Mouse (Mus musculus): ENCODE results near the gene Klhdc9. TPM values are rescaled to one million over a fixed set of nuclear protein-coding genes. Genes with fewer than 3 reads are reported as not detected.
A peak's percentile ranks its signal among the peaks of the same experiment; 100 is the strongest.

Klhdc9 gene
- polyA plus RNA-seq (2015; fragmentation: Nextera tagmentation; extraction: Ambion mirVana) = 0.63 and 0.75 TPM in 2 replicates

GRCm38 (mm10) chr1:171360656-171361055, at the start of gene Klhdc9:
Klhdc9 (minus strand) TSS chr1:171360798.
- Histone ChIP-seq H3K4me3 (peak within 1 kb of the TSS; percentile 47), H3K9ac (peak within 1 kb of the TSS; percentile 45), H3K4me1 (replicated peaks) (peaks cover 10% of the 10 kb centered on the region), H3K9me3 (replicated peaks) (no peaks in the 10 kb centered on the region), H3K36me3 (peaks cover 28% of the 10 kb centered on the region), H3K27me3 (no peaks in the 10 kb centered on the region), H3K4me2 (peak within 1 kb of the TSS; percentile 64), H3K27ac (no peak within 1 kb of the TSS)
- 1% methylated on average over 21 of the region's 21 CpGs for WGBS
- peak; percentile 87 for ATAC-seq (replicated peaks; ENCODE audit: insufficient number of reproducible peaks, insufficient read depth, low FRiP score, low read depth)

- ATAC-seq (replicated peaks; ENCODE audit: insufficient number of reproducible peaks, insufficient read depth, low FRiP score, low read depth) = no peak
- H3K36me3 ChIP-seq = peaks cover 3% of the 10 kb centered on the region
- 84% methylated on average over 1 of the region's 1 CpGs for WGBS
Measured at GRCm38 (mm10) chr1:171410231-171410630, 49.6 kb upstream of the Klhdc9 start.

GRCm38 (mm10) chr1:171407263-171407662, 46.7 kb upstream of the Klhdc9 start:
- no peak overlapping the region for H3K27ac ChIP-seq
- no peak for ATAC-seq (replicated peaks; ENCODE audit: insufficient number of reproducible peaks, insufficient read depth, low FRiP score, low read depth)
- H3K4me3 ChIP-seq = no peak overlapping the region
- H3K9me3 ChIP-seq (replicated peaks) = no peaks in the 10 kb centered on the region
- 72% methylated on average over 5 of the region's 5 CpGs for WGBS
- H3K9ac ChIP-seq = no peak overlapping the region
- H3K4me1 ChIP-seq (replicated peaks) = no peaks in the 10 kb centered on the region
- H3K36me3 ChIP-seq = no peaks in the 10 kb centered on the region
- peaks cover 9% of the 10 kb centered on the region; the same call in 1 of the 2 replicates for H3K27me3 ChIP-seq
- no peak overlapping the region for H3K4me2 ChIP-seq

More at GRCm38 (mm10) chr1:171410231-171410630, 49.6 kb upstream of the Klhdc9 start:
- no peak overlapping the region for H3K4me2 ChIP-seq
- H3K27ac ChIP-seq = no peak overlapping the region
- H3K9ac ChIP-seq = no peak overlapping the region
- no peaks in the 10 kb centered on the region for H3K9me3 ChIP-seq (replicated peaks)
- H3K27me3 ChIP-seq = peaks cover 9% of the 10 kb centered on the region; the same call in 1 of the 2 replicates
- no peak overlapping the region for H3K4me3 ChIP-seq
- peaks cover 14% of the 10 kb centered on the region for H3K4me1 ChIP-seq (replicated peaks)

- H3K27ac ChIP-seq = no peak overlapping the region
- H3K36me3 ChIP-seq = no peaks in the 10 kb centered on the region
- 84% methylated on average over 9 of the region's 9 CpGs for WGBS
- H3K9ac ChIP-seq = no peak overlapping the region
- no peak for ATAC-seq (replicated peaks; ENCODE audit: insufficient number of reproducible peaks, insufficient read depth, low FRiP score, low read depth)
- no peak overlapping the region for H3K4me2 ChIP-seq
- H3K9me3 ChIP-seq (replicated peaks) = no peaks in the 10 kb centered on the region
- 0 out of 2 replicates have a peak, but pooled peaks cover 2% of the 10 kb centered on the region for H3K27me3 ChIP-seq
- no peaks in the 10 kb centered on the region for H3K4me1 ChIP-seq (replicated peaks)
- no peak overlapping the region for H3K4me3 ChIP-seq
Measured at GRCm38 (mm10) chr1:171402991-171403390, 42.4 kb upstream of the Klhdc9 start.

- no peaks in the 10 kb centered on the region for H3K36me3 ChIP-seq
- H3K4me2 ChIP-seq = no peak overlapping the region
- H3K9ac ChIP-seq = no peak overlapping the region
- H3K9me3 ChIP-seq (replicated peaks) = no peaks in the 10 kb centered on the region
- H3K4me1 ChIP-seq (replicated peaks) = no peaks in the 10 kb centered on the region
- H3K4me3 ChIP-seq = no peak overlapping the region
- 74% methylated on average over 4 of the region's 4 CpGs for WGBS
- no peak overlapping the region for H3K27ac ChIP-seq
- H3K27me3 ChIP-seq = no peaks in the 10 kb centered on the region
- ATAC-seq (replicated peaks; ENCODE audit: insufficient number of reproducible peaks, insufficient read depth, low FRiP score, low read depth) = no peak
Measured at GRCm38 (mm10) chr1:171401821-171402220, 41.2 kb upstream of the Klhdc9 start.

- H3K36me3 ChIP-seq = no peaks in the 10 kb centered on the region
- peaks cover 3% of the 10 kb centered on the region; the same call in 1 of the 2 replicates for H3K4me1 ChIP-seq (replicated peaks)
- no peak overlapping the region for H3K27ac ChIP-seq
- peak overlapping the region; percentile 33; the same call in 1 of the 2 replicates for H3K4me3 ChIP-seq
- WGBS = 74% methylated on average over 4 of the region's 4 CpGs
- ATAC-seq (replicated peaks; ENCODE audit: insufficient number of reproducible peaks, insufficient read depth, low FRiP score, low read depth) = no peak
- H3K9ac ChIP-seq = no peak overlapping the region
- no peaks in the 10 kb centered on the region for H3K9me3 ChIP-seq (replicated peaks)
- no peaks in the 10 kb centered on the region for H3K27me3 ChIP-seq
- H3K4me2 ChIP-seq = no peak overlapping the region; the same call in 1 of the 2 replicates
Measured at GRCm38 (mm10) chr1:171390101-171390500, 29.5 kb upstream of the Klhdc9 start.

- no peaks in the 10 kb centered on the region for H3K27me3 ChIP-seq
- no peaks in the 10 kb centered on the region for H3K36me3 ChIP-seq
- peak within 1 kb of the TSS; percentile 10; the same call in 1 of the 2 replicates for H3K4me2 ChIP-seq
- peak within 1 kb of the TSS; percentile 33 for H3K4me3 ChIP-seq
- ATAC-seq (replicated peaks; ENCODE audit: insufficient number of reproducible peaks, insufficient read depth, low FRiP score, low read depth) = no peak; the same call in 1 of the 2 replicates
- no peaks in the 10 kb centered on the region for H3K9me3 ChIP-seq (replicated peaks)
- WGBS = 65% methylated on average over 15 of the region's 15 CpGs
- no peak within 1 kb of the TSS for H3K27ac ChIP-seq
- no peak within 1 kb of the TSS; the same call in 1 of the 2 replicates for H3K9ac ChIP-seq
- H3K4me1 ChIP-seq (replicated peaks) = peaks cover 3% of the 10 kb centered on the region; the same call in 1 of the 2 replicates
Measured at GRCm38 (mm10) chr1:171388376-171389102, 27.9 kb upstream of the Klhdc9 start, which contains the start of gene Arhgap30. Arhgap30 (plus strand) TSS chr1:171388954.

GRCm38 (mm10) chr1:171387099-171387498, 26.5 kb upstream of the Klhdc9 start:
- Histone ChIP-seq H3K4me1 (replicated peaks) (peaks cover 3% of the 10 kb centered on the region; the same call in 1 of the 2 replicates), H3K9ac (no peak overlapping the region), H3K27ac (no peak overlapping the region), H3K9me3 (replicated peaks) (no peaks in the 10 kb centered on the region), H3K4me3 (peak overlapping the region; percentile 22; the same call in 1 of the 2 replicates), H3K36me3 (no peaks in the 10 kb centered on the region), H3K4me2 (peak overlapping the region; percentile 54), H3K27me3 (no peaks in the 10 kb centered on the region)
- ATAC-seq (replicated peaks; ENCODE audit: insufficient number of reproducible peaks, insufficient read depth, low FRiP score, low read depth) = no peak
- WGBS = 19% methylated on average over 6 of the region's 6 CpGs

- Histone ChIP-seq H3K4me1 (replicated peaks) (peaks cover 3% of the 10 kb centered on the region; the same call in 1 of the 2 replicates), H3K4me3 (no peak overlapping the region), H3K9me3 (replicated peaks) (no peaks in the 10 kb centered on the region), H3K27ac (no peak overlapping the region), H3K9ac (no peak overlapping the region), H3K36me3 (no peaks in the 10 kb centered on the region), H3K27me3 (peaks cover 13% of the 10 kb centered on the region; the same call in 1 of the 2 replicates), H3K4me2 (no peak overlapping the region)
- WGBS = 66% methylated on average over 9 of the region's 9 CpGs
- no peak for ATAC-seq (replicated peaks; ENCODE audit: insufficient number of reproducible peaks, insufficient read depth, low FRiP score, low read depth)
Measured at GRCm38 (mm10) chr1:171385171-171385570, 24.6 kb upstream of the Klhdc9 start.

- H3K36me3 ChIP-seq = no peaks in the 10 kb centered on the region
- no peak overlapping the region for H3K27ac ChIP-seq
- no peak overlapping the region for H3K4me2 ChIP-seq
- no peak overlapping the region for H3K4me3 ChIP-seq
- 54% methylated on average over 9 of the region's 9 CpGs for WGBS
- H3K27me3 ChIP-seq = peaks cover 14% of the 10 kb centered on the region
- H3K9ac ChIP-seq = no peak overlapping the region
- peaks cover 9% of the 10 kb centered on the region; the same call in 1 of the 2 replicates for H3K4me1 ChIP-seq (replicated peaks)
- ATAC-seq (replicated peaks; ENCODE audit: insufficient number of reproducible peaks, insufficient read depth, low FRiP score, low read depth) = no peak
- no peaks in the 10 kb centered on the region for H3K9me3 ChIP-seq (replicated peaks)
Measured at GRCm38 (mm10) chr1:171384361-171384760, 23.8 kb upstream of the Klhdc9 start.

- Histone ChIP-seq H3K27ac (no peak overlapping the region), H3K4me3 (no peak overlapping the region), H3K9me3 (replicated peaks) (no peaks in the 10 kb centered on the region), H3K4me2 (no peak overlapping the region), H3K36me3 (no peaks in the 10 kb centered on the region), H3K9ac (no peak overlapping the region), H3K27me3 (peaks cover 18% of the 10 kb centered on the region), H3K4me1 (replicated peaks) (peaks cover 8% of the 10 kb centered on the region; the same call in 1 of the 2 replicates)
- no peak for ATAC-seq (replicated peaks; ENCODE audit: insufficient number of reproducible peaks, insufficient read depth, low FRiP score, low read depth)
- 79% methylated on average over 11 of the region's 11 CpGs for WGBS
Measured at GRCm38 (mm10) chr1:171382096-171382620, 21.6 kb upstream of the Klhdc9 start.

All from heart, embryonic 15.5 days (tissue).